Mouse (Mus musculus): ENCODE results near the gene Tmem100.

DNA sequence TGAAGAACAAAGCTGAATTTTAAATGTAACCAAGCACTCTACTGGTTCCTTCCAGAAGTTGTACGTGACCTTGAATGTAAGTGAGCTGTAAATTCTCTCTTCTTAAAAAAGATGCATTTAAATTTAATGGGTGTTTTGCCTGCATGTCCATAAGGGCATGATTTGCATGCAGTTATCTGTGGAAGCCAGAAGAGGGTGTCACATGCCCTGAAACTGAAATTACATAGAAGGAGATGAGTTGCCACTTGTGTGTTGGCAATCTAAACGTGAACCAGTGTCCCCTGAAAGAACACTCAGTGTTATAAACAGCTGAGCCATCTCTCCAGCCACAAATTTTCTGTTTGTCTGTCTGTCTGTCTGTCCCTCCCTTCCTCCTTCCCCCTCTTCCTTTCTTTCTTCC lies 47.2 kb upstream of the Tmem100 start:
- TF ChIP-seq CTCF (IDR thresholded peaks at IDR 0.05; ENCODE audit: control insufficient read depth, insufficient read depth, insufficient replicate concordance, low read depth, low read length) (no peak), POLR2A (IDR thresholded peaks at IDR 0.05; ENCODE audit: control insufficient read depth, low read depth, low read length) (no peak)
